Mouse (Mus musculus): Measurements from ENCODE around the gene Fgb. TPM values are rescaled to one million over a fixed set of nuclear protein-coding genes. Genes with fewer than 3 reads are reported as not detected.

Fgb gene
- total RNA-seq, 1 experiment = not detected

DNA sequence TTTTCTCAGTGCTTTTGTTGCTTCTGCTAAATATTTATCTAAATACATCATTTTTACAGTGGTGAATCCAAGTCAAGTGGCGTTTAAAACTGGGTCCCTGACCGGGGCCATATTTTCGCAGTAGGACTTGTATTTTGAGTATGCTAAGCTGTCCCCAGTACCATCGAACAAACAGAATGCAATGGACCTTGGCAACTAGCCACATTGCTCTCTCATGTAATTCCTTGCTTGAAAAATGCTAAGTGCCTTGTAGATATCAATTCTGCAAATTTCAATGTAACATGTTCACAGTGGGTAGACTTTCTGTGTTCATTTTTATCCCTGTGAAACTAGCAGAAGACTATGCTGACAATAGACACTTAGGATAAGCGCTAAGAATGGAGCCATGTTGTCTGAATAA is 28.5 kb downstream of the Fgb start:
- Histone ChIP-seq H3K36me3 (ENCODE audit: control insufficient read depth, insufficient read depth, low read length, poor library complexity, severe bottlenecking) (no peaks in the 10 kb centered on the region), H3K9me3 (ENCODE audit: control insufficient read depth, insufficient read depth, low read depth, low read length) (no peaks in the 10 kb centered on the region), H3K27ac (ENCODE audit: insufficient read depth, low read depth, low read length, poor library complexity, severe bottlenecking) (no peak overlapping the region), H3K9ac (ENCODE audit: insufficient read depth, low read depth, low read length, poor library complexity, severe bottlenecking) (no peak overlapping the region), H3K4me1 (ENCODE audit: control insufficient read depth in 2 of 2, insufficient read depth in 2 of 2, low read length in 2 of 2, poor library complexity in 1 of 2) (no peaks in the 10 kb centered on the region), H3K4me3 (ENCODE audit: insufficient read depth in 1 of 2, low read depth in 1 of 2, low read length in 2 of 2, poor library complexity in 1 of 2, severe bottlenecking in 1 of 2) (no peak overlapping the region)
- in situ Hi-C loops (cut with MboI; ENCODE audit: low sequenced_read_pairs in 2 of 2, unreplicated experiment in 2 of 2) = no loop called here
- TF ChIP-seq MAFK (IDR thresholded peaks at IDR 0.05; ENCODE audit: insufficient read depth, low read depth, low read length) (no peak), ZC3H11A (IDR thresholded peaks at IDR 0.05; ENCODE audit: borderline replicate concordance, low read depth, low read length) (no peak), ZNF384 (IDR thresholded peaks at IDR 0.05; ENCODE audit: low read depth, low read length) (no peak), CHD2 (IDR thresholded peaks at IDR 0.05; ENCODE audit: low read depth, low read length) (no peak), HCFC1 (IDR thresholded peaks at IDR 0.05; ENCODE audit: borderline replicate concordance, insufficient read depth, low read length) (no peak)
- no peak for DNase-seq (ENCODE audit: low read depth, low spot score)

DNA sequence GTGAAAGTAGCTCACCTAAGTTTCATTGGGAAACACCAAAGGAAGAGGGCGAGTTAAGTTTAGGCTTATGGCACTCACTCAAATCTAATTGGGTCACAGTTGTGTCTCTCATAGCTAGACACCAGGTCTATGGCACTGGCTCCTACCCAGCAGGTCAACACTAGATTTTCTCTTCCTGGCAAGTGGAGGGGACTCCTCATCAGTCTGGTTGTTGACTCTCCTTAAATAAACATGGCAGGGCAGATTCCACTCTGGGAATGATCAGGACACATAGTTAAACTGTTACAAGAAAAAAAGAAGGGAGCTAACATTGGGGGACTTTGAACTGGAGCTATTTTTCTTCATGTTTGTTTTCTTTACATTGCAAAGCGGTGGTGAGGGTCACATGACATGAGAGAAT is 29.3 kb downstream of the Fgb start:
- TF ChIP-seq ZNF384 (IDR thresholded peaks at IDR 0.05; ENCODE audit: low read depth, low read length) (no peak), MAFK (IDR thresholded peaks at IDR 0.05; ENCODE audit: insufficient read depth, low read depth, low read length) (no peak), ZC3H11A (IDR thresholded peaks at IDR 0.05; ENCODE audit: borderline replicate concordance, low read depth, low read length) (no peak), HCFC1 (IDR thresholded peaks at IDR 0.05; ENCODE audit: borderline replicate concordance, insufficient read depth, low read length) (no peak), CHD2 (IDR thresholded peaks at IDR 0.05; ENCODE audit: low read depth, low read length) (no peak)
- H3K27ac ChIP-seq (ENCODE audit: insufficient read depth, low read depth, low read length, poor library complexity, severe bottlenecking) = no peak overlapping the region
- H3K9ac ChIP-seq (ENCODE audit: insufficient read depth, low read depth, low read length, poor library complexity, severe bottlenecking) = no peak overlapping the region
- in situ Hi-C loops (cut with MboI; ENCODE audit: low sequenced_read_pairs in 2 of 2, unreplicated experiment in 2 of 2) = no loop called here
- H3K36me3 ChIP-seq (ENCODE audit: control insufficient read depth, insufficient read depth, low read length, poor library complexity, severe bottlenecking) = no peaks in the 10 kb centered on the region
- no peak for DNase-seq (ENCODE audit: low read depth, low spot score)
- H3K9me3 ChIP-seq (ENCODE audit: control insufficient read depth, insufficient read depth, low read depth, low read length) = no peaks in the 10 kb centered on the region
- H3K4me1 ChIP-seq (ENCODE audit: control insufficient read depth in 2 of 2, insufficient read depth in 2 of 2, low read length in 2 of 2, poor library complexity in 1 of 2) = no peaks in the 10 kb centered on the region
- no peak overlapping the region for H3K4me3 ChIP-seq (ENCODE audit: insufficient read depth in 1 of 2, low read depth in 1 of 2, low read length in 2 of 2, poor library complexity in 1 of 2, severe bottlenecking in 1 of 2)

DNA sequence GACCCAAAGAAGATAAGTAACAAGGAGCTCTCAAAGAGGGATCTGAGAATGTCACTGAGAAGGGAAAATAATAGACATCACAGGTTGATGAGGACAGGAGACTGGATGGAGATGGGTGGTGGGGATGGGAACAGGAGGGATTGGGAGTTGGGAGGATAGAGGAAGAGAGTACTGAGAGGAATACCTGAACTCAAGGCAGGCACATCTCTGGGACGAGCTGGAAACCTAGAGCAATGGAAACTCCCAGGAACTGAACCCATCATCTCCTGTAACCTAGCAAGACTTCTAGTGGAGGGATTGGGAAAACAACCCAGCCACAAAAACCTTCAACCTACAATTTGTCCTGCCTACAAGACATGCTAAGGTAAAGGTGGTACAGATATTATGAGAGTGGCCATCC is 33.4 kb downstream of the Fgb start:
- no peak for TF ChIP-seq ZC3H11A (IDR thresholded peaks at IDR 0.05; ENCODE audit: borderline replicate concordance, low read depth, low read length)
- H3K4me1 ChIP-seq (ENCODE audit: control insufficient read depth in 2 of 2, insufficient read depth in 2 of 2, low read length in 2 of 2, poor library complexity in 1 of 2) = no peaks in the 10 kb centered on the region
- in situ Hi-C loops (cut with MboI; ENCODE audit: low sequenced_read_pairs in 2 of 2, unreplicated experiment in 2 of 2) = no loop called here
- no peak for DNase-seq (ENCODE audit: low read depth, low spot score)
- no peak overlapping the region for H3K27ac ChIP-seq (ENCODE audit: insufficient read depth, low read depth, low read length, poor library complexity, severe bottlenecking)
- H3K9ac ChIP-seq (ENCODE audit: insufficient read depth, low read depth, low read length, poor library complexity, severe bottlenecking) = no peak overlapping the region
- H3K36me3 ChIP-seq (ENCODE audit: control insufficient read depth, insufficient read depth, low read length, poor library complexity, severe bottlenecking) = no peaks in the 10 kb centered on the region
- no peak overlapping the region for H3K4me3 ChIP-seq (ENCODE audit: insufficient read depth in 1 of 2, low read depth in 1 of 2, low read length in 2 of 2, poor library complexity in 1 of 2, severe bottlenecking in 1 of 2)
- H3K9me3 ChIP-seq (ENCODE audit: control insufficient read depth, insufficient read depth, low read depth, low read length) = no peaks in the 10 kb centered on the region

DNA sequence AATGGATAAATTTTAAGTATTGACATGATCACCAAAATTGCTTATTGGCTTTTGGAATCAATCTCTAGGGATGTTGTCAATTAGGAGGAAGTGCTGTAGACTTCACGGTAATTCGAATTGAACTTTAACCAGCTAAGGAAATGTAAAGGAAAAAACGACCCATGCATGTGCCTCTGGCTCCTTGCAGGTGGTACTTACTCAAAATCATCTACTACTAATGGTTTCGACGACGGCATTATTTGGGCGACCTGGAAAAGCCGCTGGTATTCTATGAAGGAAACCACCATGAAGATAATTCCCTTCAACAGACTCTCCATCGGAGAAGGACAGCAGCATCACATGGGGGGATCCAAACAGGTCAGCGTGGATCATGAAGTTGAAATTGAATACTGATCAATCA is 35.7 kb downstream of the Fgb start:
- DNase-seq (ENCODE audit: low read depth, low spot score) = no peak
- TF ChIP-seq ZC3H11A (IDR thresholded peaks at IDR 0.05; ENCODE audit: borderline replicate concordance, low read depth, low read length) (no peak), MAFK (IDR thresholded peaks at IDR 0.05; ENCODE audit: insufficient read depth, low read depth, low read length) (no peak), CHD2 (IDR thresholded peaks at IDR 0.05; ENCODE audit: low read depth, low read length) (no peak), ZNF384 (IDR thresholded peaks at IDR 0.05; ENCODE audit: low read depth, low read length) (no peak), HCFC1 (IDR thresholded peaks at IDR 0.05; ENCODE audit: borderline replicate concordance, insufficient read depth, low read length) (no peak)
- Histone ChIP-seq H3K9ac (ENCODE audit: insufficient read depth, low read depth, low read length, poor library complexity, severe bottlenecking) (no peak overlapping the region), H3K27ac (ENCODE audit: insufficient read depth, low read depth, low read length, poor library complexity, severe bottlenecking) (no peak overlapping the region), H3K4me1 (ENCODE audit: control insufficient read depth in 2 of 2, insufficient read depth in 2 of 2, low read length in 2 of 2, poor library complexity in 1 of 2) (no peaks in the 10 kb centered on the region), H3K4me3 (ENCODE audit: insufficient read depth in 1 of 2, low read depth in 1 of 2, low read length in 2 of 2, poor library complexity in 1 of 2, severe bottlenecking in 1 of 2) (no peak overlapping the region), H3K36me3 (ENCODE audit: control insufficient read depth, insufficient read depth, low read length, poor library complexity, severe bottlenecking) (no peaks in the 10 kb centered on the region), H3K9me3 (ENCODE audit: control insufficient read depth, insufficient read depth, low read depth, low read length) (no peaks in the 10 kb centered on the region)
- in situ Hi-C loops (cut with MboI; ENCODE audit: low sequenced_read_pairs in 2 of 2, unreplicated experiment in 2 of 2) = no loop called here

DNA sequence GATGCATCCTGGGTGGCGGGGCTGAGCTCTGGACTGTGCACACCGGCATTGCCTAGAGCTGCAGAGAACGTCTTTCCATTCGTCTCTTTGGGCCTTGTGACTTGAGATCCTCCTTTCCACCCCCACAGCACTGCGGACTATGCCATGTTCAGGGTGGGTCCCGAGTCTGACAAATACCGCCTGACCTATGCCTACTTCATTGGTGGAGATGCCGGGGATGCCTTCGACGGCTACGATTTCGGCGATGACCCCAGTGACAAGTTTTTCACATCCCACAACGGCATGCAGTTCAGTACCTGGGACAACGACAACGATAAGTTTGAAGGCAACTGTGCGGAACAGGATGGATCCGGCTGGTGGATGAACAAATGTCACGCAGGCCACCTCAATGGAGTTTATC is 37.0 kb downstream of the Fgb start:
- TF ChIP-seq HCFC1 (IDR thresholded peaks at IDR 0.05; ENCODE audit: borderline replicate concordance, insufficient read depth, low read length) = no peak
- TF ChIP-seq MAFK (IDR thresholded peaks at IDR 0.05; ENCODE audit: insufficient read depth, low read depth, low read length) = no peak
- TF ChIP-seq ZNF384 (IDR thresholded peaks at IDR 0.05; ENCODE audit: low read depth, low read length) = no peak
- TF ChIP-seq ZC3H11A (IDR thresholded peaks at IDR 0.05; ENCODE audit: borderline replicate concordance, low read depth, low read length) = no peak
- no peak for TF ChIP-seq CHD2 (IDR thresholded peaks at IDR 0.05; ENCODE audit: low read depth, low read length)
- no peaks in the 10 kb centered on the region for H3K9me3 ChIP-seq (ENCODE audit: control insufficient read depth, insufficient read depth, low read depth, low read length)
- H3K4me1 ChIP-seq (ENCODE audit: control insufficient read depth in 2 of 2, insufficient read depth in 2 of 2, low read length in 2 of 2, poor library complexity in 1 of 2) = no peaks in the 10 kb centered on the region
- no peaks in the 10 kb centered on the region for H3K36me3 ChIP-seq (ENCODE audit: control insufficient read depth, insufficient read depth, low read length, poor library complexity, severe bottlenecking)
- no peak overlapping the region for H3K4me3 ChIP-seq (ENCODE audit: insufficient read depth in 1 of 2, low read depth in 1 of 2, low read length in 2 of 2, poor library complexity in 1 of 2, severe bottlenecking in 1 of 2)
- DNase-seq (ENCODE audit: low read depth, low spot score) = no peak
- no peak overlapping the region; the same call in 1 of the 2 replicates for H3K27ac ChIP-seq (ENCODE audit: insufficient read depth, low read depth, low read length, poor library complexity, severe bottlenecking)
- H3K9ac ChIP-seq (ENCODE audit: insufficient read depth, low read depth, low read length, poor library complexity, severe bottlenecking) = no peak overlapping the region
- in situ Hi-C loops (cut with MboI; ENCODE audit: low sequenced_read_pairs in 2 of 2, unreplicated experiment in 2 of 2) = no loop called here
